Mouse (Mus musculus) brain, adult 2 months (tissue): Measurements from ENCODE around the gene Sall2.

Experiments used
- DNase-seq: peaks from one replicate; pipeline ENCODE4 v3.0.0; 2011; ENCODE audit warnings: low read depth, low spot score

The Sall2 gene

GRCm38 (mm10) chr14:52327910-52328812 is at the start of gene Sall2:
Sall2 (minus strand) TSS chr14:52328762.
- DNase-seq: no peak

GRCm38 (mm10) chr14:52368741-52369140 is 40.2 kb upstream of the Sall2 start:
- DNase-seq: peak; percentile 27

- no peak for DNase-seq
These were observed 27.7 kb upstream of the Sall2 start, which contains the start of gene Olfr1513 for GRCm38 (mm10) chr14:52356308-52356707. Olfr1513 (minus strand) TSS chr14:52356408.

- no peak for DNase-seq
These were observed 10.9 kb upstream of the Sall2 start for GRCm38 (mm10) chr14:52339512-52339852.

- peak; percentile 92 for DNase-seq
These were observed 10.4 kb upstream of the Sall2 start for GRCm38 (mm10) chr14:52338751-52339511.

GRCm38 (mm10) chr14:52332171-52332570 is 3.6 kb upstream of the Sall2 start:
- no peak for DNase-seq

- DNase-seq: no peak
These were observed 2.6 kb upstream of the Sall2 start for GRCm38 (mm10) chr14:52331069-52331750.

GRCm38 (mm10) chr14:52327375-52327901 is 1.1 kb downstream of the Sall2 start:
- DNase-seq: peak; percentile 21

- peak; percentile 53 for DNase-seq
These were observed 2.7 kb downstream of the Sall2 start for GRCm38 (mm10) chr14:52325890-52326289.

GRCm38 (mm10) chr14:52319361-52319760 is 9.2 kb downstream of the Sall2 start:
- DNase-seq: no peak

- DNase-seq: peak; percentile 51
These were observed 11.9 kb downstream of the Sall2 start for GRCm38 (mm10) chr14:52316441-52317225.

- peak; percentile 92 for DNase-seq
These were observed 12.6 kb downstream of the Sall2 start for GRCm38 (mm10) chr14:52315792-52316440.

GRCm38 (mm10) chr14:52315283-52315780 is 13.2 kb downstream of the Sall2 start:
- DNase-seq: no peak

- DNase-seq: peak; percentile 48
These were observed 13.8 kb downstream of the Sall2 start for GRCm38 (mm10) chr14:52314808-52315150.

- DNase-seq: no peak
These were observed 14.4 kb downstream of the Sall2 start for GRCm38 (mm10) chr14:52313931-52314807.

GRCm38 (mm10) chr14:52310906-52311305 is 17.7 kb downstream of the Sall2 start:
- DNase-seq: peak; percentile 88

GRCm38 (mm10) chr14:52310343-52310742 is 18.2 kb downstream of the Sall2 start:
- DNase-seq: peak; percentile 33

GRCm38 (mm10) chr14:52306100-52306499 is 22.5 kb downstream of the Sall2 start:
- DNase-seq: no peak

GRCm38 (mm10) chr14:52304644-52305271 is 23.8 kb downstream of the Sall2 start, which contains the start of gene Mettl3:
Mettl3 (minus strand) TSS chr14:52305128.
- peak; percentile 98 for DNase-seq
